Mouse (Mus musculus) megakaryocyte progenitor cell, adult 5-6 weeks (primary cell): ENCODE results near the gene Cutc. TPM values are rescaled to one million over a fixed set of nuclear protein-coding genes. Genes with fewer than 3 reads are reported as not detected.

Experiments used
- ATAC-seq: replicated peaks from 2 replicates; pipeline ENCODE4 v1.8.0; 2016; ENCODE audit warnings: mild to moderate bottlenecking, moderate TSS enrichment, inconsistent platforms; ENCODE audit not compliant: poor library complexity
- total RNA-seq, 2 experiments: library from RNA; stranded (forward) in 1 of 2; stranded (reverse) in 1 of 2; fragments of 157-497, 149-512 nt in 1 of 2; fragments of 200-1000 nt in 1 of 2; gene quantifications; 2 replicates each; pipeline versions ENCODE4 v1.2.3 to v1.2.4; 2015 to 2017

Gene Cutc
- total RNA-seq (2015) = 38.6 and 39.0 TPM in 2 replicates
- total RNA-seq (2017) = 18.1 and 28.1 TPM in 2 replicates

- ATAC-seq = peak; percentile 95
Measured at GRCm38 (mm10) chr19:43752489-43753225, at the start of gene Cutc, which contains the start of gene Cox15. Cutc (plus strand) TSS chr19:43752996. Cox15 (minus strand) TSS chr19:43753000.

GRCm38 (mm10) chr19:43704211-43704610 lies 48.6 kb upstream of the Cutc start:
- no peak for ATAC-seq

- no peak for ATAC-seq
Measured at GRCm38 (mm10) chr19:43704787-43705497, 47.9 kb upstream of the Cutc start.

GRCm38 (mm10) chr19:43708206-43708605 lies 44.6 kb upstream of the Cutc start:
- no peak for ATAC-seq

GRCm38 (mm10) chr19:43709317-43709716 lies 43.5 kb upstream of the Cutc start:
- no peak for ATAC-seq

GRCm38 (mm10) chr19:43711159-43711916 lies 41.5 kb upstream of the Cutc start:
- peak; percentile 87 for ATAC-seq

GRCm38 (mm10) chr19:43711971-43712370 lies 40.8 kb upstream of the Cutc start:
- no peak for ATAC-seq

- ATAC-seq = no peak
Measured at GRCm38 (mm10) chr19:43720061-43720460, 32.7 kb upstream of the Cutc start.

- ATAC-seq = no peak
Measured at GRCm38 (mm10) chr19:43722891-43723290, 29.9 kb upstream of the Cutc start.

- ATAC-seq = no peak
Measured at GRCm38 (mm10) chr19:43723501-43723900, 29.3 kb upstream of the Cutc start.

- ATAC-seq = no peak
Measured at GRCm38 (mm10) chr19:43724194-43724593, 28.6 kb upstream of the Cutc start.

GRCm38 (mm10) chr19:43724821-43725220 lies 28.0 kb upstream of the Cutc start:
- no peak for ATAC-seq

GRCm38 (mm10) chr19:43726510-43727146 lies 26.2 kb upstream of the Cutc start:
- peak; percentile 91 for ATAC-seq

- no peak for ATAC-seq
Measured at GRCm38 (mm10) chr19:43729296-43730036, 23.3 kb upstream of the Cutc start.

- no peak for ATAC-seq
Measured at GRCm38 (mm10) chr19:43730037-43730428, 22.8 kb upstream of the Cutc start.

GRCm38 (mm10) chr19:43731157-43731556 lies 21.6 kb upstream of the Cutc start:
- no peak for ATAC-seq

- ATAC-seq = no peak
Measured at GRCm38 (mm10) chr19:43738409-43738808, 14.4 kb upstream of the Cutc start.

GRCm38 (mm10) chr19:43743401-43743800 lies 9.4 kb upstream of the Cutc start:
- ATAC-seq = no peak

GRCm38 (mm10) chr19:43745740-43746139 lies 7.1 kb upstream of the Cutc start:
- ATAC-seq = no peak

GRCm38 (mm10) chr19:43747877-43748276 lies 4.9 kb upstream of the Cutc start:
- no peak for ATAC-seq
